Mouse (Mus musculus): Measurements from ENCODE around the gene Impdh2. TPM values are rescaled to one million over a fixed set of nuclear protein-coding genes. Genes with fewer than 3 reads are reported as not detected.

Gene Impdh2
- polyA plus RNA-seq, 1 experiment from 2014 or later = 118 TPM

- Histone ChIP-seq H3K27ac (no peak overlapping the region), H3K4me3 (replicated peaks; ENCODE audit: low read depth, low read length) (peak overlapping the region; percentile 77; the same call in 1 of the 2 replicates), H3K36me3 (ENCODE audit: insufficient read depth, low read length) (peaks cover 30% of the 10 kb centered on the region), H3K9ac (ENCODE audit: low read depth, low read length) (no peak overlapping the region; the same call in 1 of the 2 replicates), H3K27me3 (ENCODE audit: insufficient read depth, low read length) (no peaks in the 10 kb centered on the region), H3K4me2 (ENCODE audit: low read length) (peak overlapping the region; percentile 100), H3K4me1 (replicated peaks; ENCODE audit: insufficient read depth, low read length) (peaks cover 14% of the 10 kb centered on the region), H3K9me3 (replicated peaks; ENCODE audit: low read length) (no peaks in the 10 kb centered on the region)
- ATAC-seq (replicated peaks; ENCODE audit: low FRiP score, low read depth) = no peak
- DNase-seq (ENCODE audit: low spot score) = no peak
- 83% methylated on average over 17 of the region's 17 CpGs for WGBS
- TF ChIP-seq CTCF (IDR thresholded peaks at IDR 0.05; ENCODE audit: low read depth) = no peak
Observed at GRCm38 (mm10) chr9:108568511-108568921, 8.4 kb downstream of the Impdh2 start.

- DNase-seq (ENCODE audit: low spot score) = peak; percentile 97
- H3K36me3 ChIP-seq (ENCODE audit: insufficient read depth, low read length) = peaks cover 20% of the 10 kb centered on the region
- H3K9ac ChIP-seq (ENCODE audit: low read depth, low read length) = peak within 1 kb of the TSS; percentile 50
- H3K9me3 ChIP-seq (replicated peaks; ENCODE audit: low read length) = no peaks in the 10 kb centered on the region
- 5% methylated on average over 42 of the region's 42 CpGs for WGBS
- peak; percentile 51 for ATAC-seq (replicated peaks; ENCODE audit: low FRiP score, low read depth)
- H3K4me1 ChIP-seq (replicated peaks; ENCODE audit: insufficient read depth, low read length) = peaks cover 14% of the 10 kb centered on the region
- TF ChIP-seq CTCF (IDR thresholded peaks at IDR 0.05; ENCODE audit: low read depth) = no peak
- H3K4me3 ChIP-seq (replicated peaks; ENCODE audit: low read depth, low read length) = peak within 1 kb of the TSS; percentile 59
- no peaks in the 10 kb centered on the region for H3K27me3 ChIP-seq (ENCODE audit: insufficient read depth, low read length)
- peak within 1 kb of the TSS; percentile 25 for H3K27ac ChIP-seq
- peak within 1 kb of the TSS; percentile 100 for H3K4me2 ChIP-seq (ENCODE audit: low read length)
Observed at GRCm38 (mm10) chr9:108569381-108570206, 9.5 kb downstream of the Impdh2 start, which contains the start of gene Dalrd3. TSS of gene Dalrd3 (plus strand) at chr9:108569886.

GRCm38 (mm10) chr9:108570207-108570896 is 10.3 kb downstream of the Impdh2 start:
- under 1% methylated on average over 40 of the region's 40 CpGs for WGBS
- peak; percentile 91 for DNase-seq (ENCODE audit: low spot score)
- H3K4me1 ChIP-seq (replicated peaks; ENCODE audit: insufficient read depth, low read length) = peaks cover 14% of the 10 kb centered on the region

GRCm38 (mm10) chr9:108571401-108571973 is 11.4 kb downstream of the Impdh2 start:
- Histone ChIP-seq H3K36me3 (ENCODE audit: insufficient read depth, low read length) (peaks cover 27% of the 10 kb centered on the region), H3K9ac (ENCODE audit: low read depth, low read length) (no peak overlapping the region), H3K4me1 (replicated peaks; ENCODE audit: insufficient read depth, low read length) (0 out of 2 replicates have a peak, but pooled peaks cover 10% of the 10 kb centered on the region), H3K4me3 (replicated peaks; ENCODE audit: low read depth, low read length) (no peak overlapping the region), H3K27ac (no peak overlapping the region), H3K4me2 (ENCODE audit: low read length) (no peak overlapping the region), H3K9me3 (replicated peaks; ENCODE audit: low read length) (no peaks in the 10 kb centered on the region), H3K27me3 (ENCODE audit: insufficient read depth, low read length) (no peaks in the 10 kb centered on the region)
- WGBS = 91% methylated on average over 16 of the region's 16 CpGs
- DNase-seq (ENCODE audit: low spot score) (no peak), ATAC-seq (replicated peaks; ENCODE audit: low FRiP score, low read depth) (no peak)
- TF ChIP-seq CTCF (IDR thresholded peaks at IDR 0.05; ENCODE audit: low read depth) = no peak

More at GRCm38 (mm10) chr9:108570207-108570896, 10.3 kb downstream of the Impdh2 start:
- H3K4me3 ChIP-seq (replicated peaks; ENCODE audit: low read depth, low read length) = peak overlapping the region; percentile 59
- peak overlapping the region; percentile 86 for H3K4me2 ChIP-seq (ENCODE audit: low read length)
- no peaks in the 10 kb centered on the region for H3K9me3 ChIP-seq (replicated peaks; ENCODE audit: low read length)
- ATAC-seq (replicated peaks; ENCODE audit: low FRiP score, low read depth) = no peak
- H3K36me3 ChIP-seq (ENCODE audit: insufficient read depth, low read length) = peaks cover 23% of the 10 kb centered on the region
- TF ChIP-seq CTCF (IDR thresholded peaks at IDR 0.05; ENCODE audit: low read depth) = peak; percentile 80
- peak overlapping the region; percentile 25 for H3K27ac ChIP-seq
- no peaks in the 10 kb centered on the region for H3K27me3 ChIP-seq (ENCODE audit: insufficient read depth, low read length)
- H3K9ac ChIP-seq (ENCODE audit: low read depth, low read length) = peak overlapping the region; percentile 50

GRCm38 (mm10) chr9:108572321-108572720 is 12.2 kb downstream of the Impdh2 start:
- Histone ChIP-seq H3K27ac (no peak overlapping the region), H3K4me3 (replicated peaks; ENCODE audit: low read depth, low read length) (no peak overlapping the region), H3K27me3 (ENCODE audit: insufficient read depth, low read length) (no peaks in the 10 kb centered on the region), H3K36me3 (ENCODE audit: insufficient read depth, low read length) (peaks cover 27% of the 10 kb centered on the region), H3K4me2 (ENCODE audit: low read length) (no peak overlapping the region), H3K9me3 (replicated peaks; ENCODE audit: low read length) (no peaks in the 10 kb centered on the region), H3K4me1 (replicated peaks; ENCODE audit: insufficient read depth, low read length) (0 out of 2 replicates have a peak, but pooled peaks cover 10% of the 10 kb centered on the region), H3K9ac (ENCODE audit: low read depth, low read length) (no peak overlapping the region)
- no peak for ATAC-seq (replicated peaks; ENCODE audit: low FRiP score, low read depth)
- DNase-seq (ENCODE audit: low spot score) = no peak
- 72% methylated on average over 10 of the region's 10 CpGs for WGBS
- no peak for TF ChIP-seq CTCF (IDR thresholded peaks at IDR 0.05; ENCODE audit: low read depth)

Measured in kidney, postnatal 0 days (tissue).